27 mouse cellular contexts compared by ENCODE assay signal in the genomic region with DNA sequence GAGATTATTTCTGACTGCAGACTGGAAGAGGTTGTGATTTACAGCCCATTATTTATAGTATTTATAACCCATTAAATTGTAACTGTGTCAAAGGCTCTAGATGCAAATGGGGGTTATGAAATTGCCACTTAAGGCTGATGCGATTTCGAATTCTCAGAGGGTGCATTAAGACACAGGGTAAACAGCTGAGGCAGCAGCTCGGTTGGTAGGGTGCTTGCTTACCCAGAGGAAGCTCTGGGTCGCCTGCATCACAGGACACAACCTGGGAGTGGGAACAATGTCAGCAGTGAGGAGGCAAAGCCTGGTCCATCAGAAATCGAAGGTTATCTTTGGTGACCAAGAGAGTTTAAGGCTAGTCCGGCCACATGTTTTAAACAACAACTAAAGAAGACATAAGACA.
DNase-seq lines count a peak whose midpoint lies in the region; ATAC-seq and TF ChIP-seq lines count a peak whose summit lies in the region.
"Had no signal": no experiment of that assay in that cellular context is flagged by ENCODE, and none has a peak within 500 bp of the region (broad histone marks: within the 10 kb centered on the region; RNA-seq: fewer than 3 reads in every experiment).

No protein-coding gene starts in this region.

- no peaks in the 10 kb centered on the region for H3K27me3 ChIP-seq in forebrain, embryonic 12.5 days
- H3K27me3 ChIP-seq in forebrain, embryonic 10.5 days (ENCODE audit: poor library complexity, severe bottlenecking), result no peaks in the 10 kb centered on the region; the same call in 1 of the 2 replicates
- H3K27me3 ChIP-seq in hindbrain, embryonic 14.5 days (ENCODE audit: control insufficient read depth, insufficient read depth, low read length), result no peaks in the 10 kb centered on the region
- H3K27me3 ChIP-seq in hindbrain, embryonic 13.5 days, result no peaks in the 10 kb centered on the region
- no peaks in the 10 kb centered on the region for H3K27me3 ChIP-seq in neural tube, embryonic 11.5 days (ENCODE audit: control insufficient read depth, insufficient read depth, low read length)
- no peaks in the 10 kb centered on the region for H3K27me3 ChIP-seq in neural tube, embryonic 15.5 days (replicated peaks)
- no peaks in the 10 kb centered on the region for H3K27me3 ChIP-seq in neural tube, embryonic 14.5 days (ENCODE audit: control insufficient read depth, insufficient read depth, low read length)
- no peaks in the 10 kb centered on the region for H3K27me3 ChIP-seq in midbrain, postnatal 0 days (ENCODE audit: insufficient read depth, low read length)
- H3K27me3 ChIP-seq: embryonic facial prominence, embryonic 12.5 days; embryonic facial prominence, embryonic 15.5 days; forebrain, embryonic 13.5 days; heart, embryonic 13.5 days had no signal

- no peak overlapping the region for H3K4me3 ChIP-seq in forebrain, embryonic 12.5 days (replicated peaks)
- no peak overlapping the region for H3K4me3 ChIP-seq in forebrain, embryonic 10.5 days
- no peak overlapping the region for H3K4me3 ChIP-seq in hindbrain, embryonic 14.5 days (replicated peaks; ENCODE audit: low read length)
- no peak overlapping the region for H3K4me3 ChIP-seq in hindbrain, embryonic 13.5 days
- no peak overlapping the region for H3K4me3 ChIP-seq in neural tube, embryonic 11.5 days (ENCODE audit: low read depth, low read length)
- no peak overlapping the region for H3K4me3 ChIP-seq in neural tube, embryonic 15.5 days (replicated peaks)
- no peak overlapping the region for H3K4me3 ChIP-seq in neural tube, embryonic 14.5 days (ENCODE audit: low read depth, low read length)
- H3K4me3 ChIP-seq in midbrain, postnatal 0 days (ENCODE audit: low read depth, low read length), result no peak overlapping the region
- H3K4me3 ChIP-seq: embryonic facial prominence, embryonic 12.5 days; embryonic facial prominence, embryonic 15.5 days; forebrain, embryonic 13.5 days; heart, adult 2 months; heart, embryonic 10.5 days; heart, embryonic 13.5 days had no signal

- no peaks in the 10 kb centered on the region; the same call in 1 of the 2 replicates for H3K4me1 ChIP-seq in forebrain, embryonic 12.5 days
- peaks cover 29% of the 10 kb centered on the region for H3K4me1 ChIP-seq in forebrain, embryonic 10.5 days
- peaks cover 4% of the 10 kb centered on the region; the same call in 1 of the 2 replicates for H3K4me1 ChIP-seq in hindbrain, embryonic 14.5 days (replicated peaks; ENCODE audit: control insufficient read depth, insufficient read depth, low read length)
- peaks cover 18% of the 10 kb centered on the region; the same call in 1 of the 2 replicates for H3K4me1 ChIP-seq in hindbrain, embryonic 13.5 days (replicated peaks)
- H3K4me1 ChIP-seq in neural tube, embryonic 11.5 days (ENCODE audit: control insufficient read depth, insufficient read depth, low read length), result no peaks in the 10 kb centered on the region
- H3K4me1 ChIP-seq in neural tube, embryonic 15.5 days, result peaks cover 5% of the 10 kb centered on the region
- peaks cover 2% of the 10 kb centered on the region; the same call in 1 of the 2 replicates for H3K4me1 ChIP-seq in neural tube, embryonic 14.5 days (ENCODE audit: control insufficient read depth, insufficient read depth, low read length)
- no peaks in the 10 kb centered on the region for H3K4me1 ChIP-seq in midbrain, postnatal 0 days (ENCODE audit: insufficient read depth, low read length)
- H3K4me1 ChIP-seq: embryonic facial prominence, embryonic 15.5 days had no signal

- TF ChIP-seq CTCF in midbrain, postnatal 0 days (IDR thresholded peaks at IDR 0.05), result no peak

- H3K27ac ChIP-seq in forebrain, embryonic 12.5 days, result no peak overlapping the region
- H3K27ac ChIP-seq in forebrain, embryonic 10.5 days, result no peak overlapping the region
- no peak overlapping the region for H3K27ac ChIP-seq in hindbrain, embryonic 14.5 days
- H3K27ac ChIP-seq in hindbrain, embryonic 13.5 days, result no peak overlapping the region; the same call in 1 of the 2 replicates
- H3K27ac ChIP-seq in neural tube, embryonic 11.5 days (ENCODE audit: low read depth, low read length), result no peak overlapping the region
- no peak overlapping the region for H3K27ac ChIP-seq in neural tube, embryonic 15.5 days (replicated peaks)
- no peak overlapping the region for H3K27ac ChIP-seq in neural tube, embryonic 14.5 days (ENCODE audit: low read depth, low read length)
- H3K27ac ChIP-seq in midbrain, postnatal 0 days (ENCODE audit: low read depth, low read length), result no peak overlapping the region
- H3K27ac ChIP-seq: embryonic facial prominence, embryonic 12.5 days; embryonic facial prominence, embryonic 15.5 days; forebrain, embryonic 13.5 days; heart, adult 2 months; heart, embryonic 10.5 days; heart, embryonic 13.5 days had no signal

- no peak for DNase-seq in forebrain, embryonic 10.5 days (ENCODE audit: extremely low spot score, low spot score)
- DNase-seq in hindbrain, embryonic 14.5 days (ENCODE audit: low spot score), result no peak
- no peak for DNase-seq in neural tube, embryonic 11.5 days (ENCODE audit: low spot score)
- DNase-seq in midbrain, postnatal 0 days (ENCODE audit: low spot score), result no peak
- DNase-seq: adrenal gland, postnatal 10 days; adrenal gland, postnatal 36 days; cerebellum, adult 11 months; cerebellum, adult 2 months; cerebellum, adult 9-11 months; cerebellum, postnatal 25 days; gastrocnemius, postnatal 10 days; gastrocnemius, postnatal 36 days; heart, adult 2 months; heart, postnatal 14 days; heart, postnatal 4 days had no signal

- 74% methylated on average over 6 of the region's 6 CpGs for WGBS in forebrain, embryonic 12.5 days
- WGBS in forebrain, embryonic 10.5 days, result 85% methylated on average over 6 of the region's 6 CpGs
- WGBS in hindbrain, embryonic 14.5 days, result 63% methylated on average over 6 of the region's 6 CpGs
- 65% methylated on average over 6 of the region's 6 CpGs for WGBS in hindbrain, embryonic 13.5 days
- 69% methylated on average over 6 of the region's 6 CpGs for WGBS in neural tube, embryonic 11.5 days
- WGBS in neural tube, embryonic 15.5 days, result 48% methylated on average over 6 of the region's 6 CpGs
- 50% methylated on average over 6 of the region's 6 CpGs for WGBS in neural tube, embryonic 14.5 days
- WGBS in midbrain, postnatal 0 days, result 75% methylated on average over 6 of the region's 6 CpGs

- H3K36me3 ChIP-seq in forebrain, embryonic 12.5 days (replicated peaks), result no peaks in the 10 kb centered on the region
- H3K36me3 ChIP-seq in forebrain, embryonic 10.5 days (replicated peaks), result no peaks in the 10 kb centered on the region
- H3K36me3 ChIP-seq in hindbrain, embryonic 14.5 days (replicated peaks; ENCODE audit: control insufficient read depth, insufficient read depth), result no peaks in the 10 kb centered on the region
- H3K36me3 ChIP-seq in hindbrain, embryonic 13.5 days, result no peaks in the 10 kb centered on the region
- no peaks in the 10 kb centered on the region for H3K36me3 ChIP-seq in neural tube, embryonic 11.5 days (ENCODE audit: control insufficient read depth, insufficient read depth, low read length)
- H3K36me3 ChIP-seq in neural tube, embryonic 15.5 days, result no peaks in the 10 kb centered on the region
- H3K36me3 ChIP-seq in neural tube, embryonic 14.5 days (ENCODE audit: control insufficient read depth, insufficient read depth, low read length), result no peaks in the 10 kb centered on the region
- H3K36me3 ChIP-seq in midbrain, postnatal 0 days (ENCODE audit: insufficient read depth, low read length), result no peaks in the 10 kb centered on the region
- H3K36me3 ChIP-seq: embryonic facial prominence, embryonic 12.5 days; embryonic facial prominence, embryonic 15.5 days; heart, embryonic 10.5 days; heart, embryonic 13.5 days had no signal

- H3K9ac ChIP-seq in forebrain, embryonic 12.5 days, result no peak overlapping the region
- 0 out of 2 replicates have a peak overlapping the region, but pooled peaks have one; percentile 8 for H3K9ac ChIP-seq in hindbrain, embryonic 14.5 days
- no peak overlapping the region for H3K9ac ChIP-seq in hindbrain, embryonic 13.5 days
- H3K9ac ChIP-seq in neural tube, embryonic 11.5 days (ENCODE audit: low read length), result no peak overlapping the region
- no peak overlapping the region for H3K9ac ChIP-seq in neural tube, embryonic 15.5 days (replicated peaks)
- no peak overlapping the region for H3K9ac ChIP-seq in neural tube, embryonic 14.5 days (replicated peaks; ENCODE audit: low read depth, low read length)
- H3K9ac ChIP-seq in midbrain, postnatal 0 days (replicated peaks; ENCODE audit: low read length, poor library complexity, severe bottlenecking), result no peak overlapping the region
- H3K9ac ChIP-seq: embryonic facial prominence, embryonic 12.5 days; embryonic facial prominence, embryonic 15.5 days; forebrain, embryonic 13.5 days; heart, embryonic 13.5 days had no signal

- ATAC-seq in forebrain, embryonic 12.5 days (ENCODE audit: low FRiP score), result peak; percentile 20; the same call in 1 of the 2 replicates
- ATAC-seq in hindbrain, embryonic 14.5 days (ENCODE audit: low FRiP score), result no peak
- no peak; the same call in 1 of the 2 replicates for ATAC-seq in hindbrain, embryonic 13.5 days (ENCODE audit: low FRiP score)
- ATAC-seq in neural tube, embryonic 11.5 days (ENCODE audit: insufficient read depth, low FRiP score, low TSS enrichment), result peak; percentile 43; the same call in 1 of the 2 replicates
- ATAC-seq in neural tube, embryonic 15.5 days (ENCODE audit: low FRiP score), result no peak
- peak; percentile 73; the same call in 1 of the 2 replicates for ATAC-seq in neural tube, embryonic 14.5 days (ENCODE audit: low read depth)
- ATAC-seq in midbrain, postnatal 0 days (ENCODE audit: low FRiP score), result no peak
- ATAC-seq: forebrain, embryonic 13.5 days; forebrain, embryonic 16.5 days; hindbrain, embryonic 16.5 days; inflammation-experienced regulatory T-cells, adult 6 months had no signal

- no peak overlapping the region for H3K4me2 ChIP-seq in forebrain, embryonic 12.5 days
- H3K4me2 ChIP-seq in hindbrain, embryonic 14.5 days (replicated peaks), result no peak overlapping the region
- no peak overlapping the region for H3K4me2 ChIP-seq in hindbrain, embryonic 13.5 days
- H3K4me2 ChIP-seq in neural tube, embryonic 11.5 days (ENCODE audit: low read depth), result no peak overlapping the region
- no peak overlapping the region for H3K4me2 ChIP-seq in neural tube, embryonic 15.5 days
- no peak overlapping the region for H3K4me2 ChIP-seq in neural tube, embryonic 14.5 days (ENCODE audit: low read depth, low read length)
- H3K4me2 ChIP-seq in midbrain, postnatal 0 days (ENCODE audit: low read depth, low read length, poor library complexity, severe bottlenecking), result no peak overlapping the region
- H3K4me2 ChIP-seq: embryonic facial prominence, embryonic 12.5 days; embryonic facial prominence, embryonic 15.5 days; forebrain, embryonic 13.5 days; heart, embryonic 13.5 days had no signal

- H3K9me3 ChIP-seq in forebrain, embryonic 12.5 days, result no peaks in the 10 kb centered on the region
- no peaks in the 10 kb centered on the region for H3K9me3 ChIP-seq in forebrain, embryonic 10.5 days
- no peaks in the 10 kb centered on the region for H3K9me3 ChIP-seq in hindbrain, embryonic 14.5 days (ENCODE audit: control insufficient read depth, low read length)
- no peaks in the 10 kb centered on the region for H3K9me3 ChIP-seq in hindbrain, embryonic 13.5 days
- H3K9me3 ChIP-seq in neural tube, embryonic 11.5 days (ENCODE audit: control insufficient read depth, low read length), result no peaks in the 10 kb centered on the region
- no peaks in the 10 kb centered on the region for H3K9me3 ChIP-seq in neural tube, embryonic 15.5 days (replicated peaks)
- H3K9me3 ChIP-seq in neural tube, embryonic 14.5 days (ENCODE audit: control insufficient read depth, low read length), result no peaks in the 10 kb centered on the region
- H3K9me3 ChIP-seq in midbrain, postnatal 0 days (ENCODE audit: low read length), result no peaks in the 10 kb centered on the region
- H3K9me3 ChIP-seq: embryonic facial prominence, embryonic 12.5 days; embryonic facial prominence, embryonic 15.5 days; forebrain, embryonic 13.5 days; heart, embryonic 10.5 days; heart, embryonic 13.5 days had no signal

Comparison
In these comparisons a context has a peak if more than half of its experiments do, and no peak if none do; other contexts are left out.
1. ATAC-seq: peak in forebrain, embryonic 12.5 days (single experiment), neural tube, embryonic 11.5 days (single experiment) and neural tube, embryonic 14.5 days (single experiment); none in hindbrain, embryonic 14.5 days (single experiment), hindbrain, embryonic 13.5 days (single experiment), neural tube, embryonic 15.5 days (single experiment) and midbrain, postnatal 0 days (single experiment).